Mouse (Mus musculus) cerebellum, adult 2 months (tissue): ENCODE data around the gene Csf2.

Experiments used
- CTCF ChIP-seq: fragments of 200-500 bp; IDR thresholded peaks from 2 replicates; pipeline ENCODE4 v1.5.1; 2011; ENCODE audit warnings: low read depth, mild to moderate bottlenecking, control low read depth, low read length, moderate library complexity, borderline replicate concordance; ENCODE audit not compliant: insufficient read depth
- POLR2A ChIP-seq: fragments of 200-500 bp; IDR thresholded peaks from 2 replicates; pipeline ENCODE4 v1.6.1; 2011; ENCODE audit warnings: low read length, control low read depth, borderline replicate concordance; ENCODE audit not compliant: insufficient read depth

DNA sequence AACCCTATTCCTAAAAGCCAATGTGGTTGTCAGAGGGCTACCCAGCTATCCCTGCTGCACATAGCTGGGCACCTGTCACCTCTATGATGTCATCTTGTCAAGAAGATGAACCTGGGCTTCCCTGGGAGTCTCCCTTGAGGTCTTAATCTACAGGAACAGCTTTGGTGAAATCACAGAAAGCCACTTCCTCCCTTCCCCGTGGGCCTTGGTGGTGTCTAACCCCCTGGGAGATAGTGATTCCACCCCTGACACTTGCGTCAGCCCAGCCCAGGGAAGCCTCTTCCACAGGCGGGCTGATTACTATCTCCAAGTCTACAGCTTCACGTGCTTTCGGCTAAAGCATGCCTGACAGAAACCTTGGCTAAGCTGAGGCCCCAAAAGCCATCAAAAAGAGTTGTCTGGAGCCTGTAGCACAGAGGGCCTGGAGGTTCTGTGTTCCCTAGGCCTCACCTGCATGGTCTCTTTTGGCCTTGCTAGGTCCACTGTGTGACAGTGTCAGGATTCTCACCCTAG, 22.0 kb upstream of the Csf2 start:
- no peak for TF ChIP-seq POLR2A
- TF ChIP-seq CTCF, result no peak
